Mouse (Mus musculus) gastrocnemius, adult 2 months (tissue): ENCODE data around the gene Pon3. TPM values are rescaled to one million over a fixed set of nuclear protein-coding genes. Genes with fewer than 3 reads are reported as not detected.

Source experiments
- DNase-seq: peaks from one replicate; pipeline ENCODE4 v3.0.0; 2022
- H3K27ac ChIP-seq: fragments of 200-600 bp; 2 replicates; pipeline ENCODE4 v1.8.1; 2022; ENCODE audit warnings: mild to moderate bottlenecking
- H3K4me3 ChIP-seq: fragments of 200-600 bp; 2 replicates; pipeline ENCODE4 v1.8.1; 2022; ENCODE audit warnings: mild to moderate bottlenecking, moderate library complexity
- CTCF ChIP-seq: fragments of 200-600 bp; IDR thresholded peaks from 2 replicates; pipeline ENCODE4 v1.8.1; 2022; ENCODE audit warnings: antibody characterized with exemption, mild to moderate bottlenecking, moderate library complexity
- intact Hi-C: fragments of 180-260 bp; cut with DNase I; formaldehyde crosslinking; loops from one replicate; pipeline ENCODE4 v1.15.1; 2025
- long read RNA-seq, 2 experiments: library from polyadenylated mRNA; stranded (forward); transcript quantifications; one replicate each; pipeline ENCODE4 v2.0.0; 2021
- total RNA-seq, 2 experiments: library from RNA; stranded (reverse); gene quantifications; 2 replicates each; pipeline ENCODE4 v1.2.3; 2021

Pon3 gene
- 10 to 100 TPM; 33.2 to 35.8 TPM for total RNA-seq
- long read RNA-seq, experiment 1, transcript Pon3-204 (5 exons, 921 nt) = major isoform, 6 of 9 reads
- long read RNA-seq, experiment 1, partial matches to known transcripts = 0 of 9 reads
- long read RNA-seq, experiment 1, other reads (novel, unspliced or antisense) = 0 of 9 reads
- long read RNA-seq, experiment 2, partial matches to known transcripts = 1 of 6 reads
- long read RNA-seq, experiment 2, other reads (novel, unspliced or antisense) = 1 of 6 reads

GRCm38 (mm10) chr6:5255722-5256451, at the start of gene Pon3:
TSS of gene Pon3 (minus strand) at chr6:5256286.
- intact Hi-C loops = loop anchor here (2.0 to 5.0 kb wide), 2 partner anchors 41 to 126 kb away; partner anchors contain the start of gene Asb4
- peak within 1 kb of the TSS; percentile 85 for H3K27ac ChIP-seq
- H3K4me3 ChIP-seq = peak within 1 kb of the TSS; percentile 81
- TF ChIP-seq CTCF = no peak
- peak; percentile 77 for DNase-seq

DNA sequence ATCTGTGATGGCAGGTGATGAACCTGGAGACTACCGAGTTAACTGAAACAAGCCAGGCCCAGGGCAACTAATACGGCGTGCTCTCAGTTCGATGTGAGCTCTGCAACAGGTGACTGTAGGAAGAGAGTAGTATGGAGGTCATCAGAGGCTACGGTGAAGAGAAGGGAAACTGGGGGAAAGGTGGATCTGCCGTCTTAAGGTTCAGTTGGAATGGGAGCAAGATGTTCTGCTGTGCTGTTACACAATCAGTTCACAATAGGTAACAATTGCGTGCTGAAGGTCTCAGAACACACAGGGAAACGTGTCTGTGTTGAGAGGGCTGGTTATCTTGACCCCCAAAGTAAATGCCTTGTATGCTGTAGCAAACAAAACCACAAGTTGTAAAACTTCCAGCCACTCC, 48.9 kb upstream of the Pon3 start:
- TF ChIP-seq CTCF = no peak
- intact Hi-C loops = no loop called here
- no peak overlapping the region for H3K4me3 ChIP-seq
- no peak for DNase-seq
- no peak overlapping the region for H3K27ac ChIP-seq

DNA sequence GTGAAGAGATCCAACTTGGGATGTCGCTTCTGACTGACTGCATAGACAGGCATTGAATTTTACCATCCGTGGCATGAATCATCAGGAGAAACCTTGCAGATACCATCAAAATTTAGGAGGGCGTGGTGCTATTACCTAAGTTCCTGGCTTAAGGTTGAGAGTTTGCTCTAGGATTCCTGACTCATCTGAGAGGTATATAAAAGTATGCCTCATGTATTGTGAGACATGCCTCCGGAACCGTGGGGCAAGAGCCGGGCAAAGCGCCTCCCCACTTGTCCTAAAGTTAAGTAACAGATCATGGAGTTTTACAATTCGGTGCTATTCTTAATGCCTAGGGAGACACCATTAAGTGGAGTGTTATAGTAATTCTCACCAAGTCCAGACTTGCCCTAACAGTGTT, 44.5 kb upstream of the Pon3 start:
- no peak for TF ChIP-seq CTCF
- no peak for DNase-seq
- Histone ChIP-seq H3K4me3 (no peak overlapping the region), H3K27ac (no peak overlapping the region)
- intact Hi-C loops = no loop called here

GRCm38 (mm10) chr6:5299561-5299960, 43.5 kb upstream of the Pon3 start:
- DNase-seq = no peak
- intact Hi-C loops = loop anchor here (2.0 to 5.0 kb wide), 2 partner anchors 83 to 198 kb away; partner anchors contain the start of genes Asb4 and Pdk4
- TF ChIP-seq CTCF = no peak
- H3K4me3 ChIP-seq = no peak overlapping the region
- H3K27ac ChIP-seq = no peak overlapping the region

GRCm38 (mm10) chr6:5298092-5298554, 42.0 kb upstream of the Pon3 start, which contains the start of gene Pon2:
TSS of gene Pon2 (minus strand) at chr6:5298455.
- DNase-seq = peak; percentile 93
- peak within 1 kb of the TSS; percentile 88 for H3K4me3 ChIP-seq
- H3K27ac ChIP-seq = peak within 1 kb of the TSS; percentile 96
- TF ChIP-seq CTCF = peak; percentile 3; the same call in 1 of the 2 replicates
- intact Hi-C loops = loop anchor here (2.0 to 5.0 kb wide), 2 partner anchors 85 to 199 kb away; partner anchors contain the start of genes Asb4 and Pdk4

DNA sequence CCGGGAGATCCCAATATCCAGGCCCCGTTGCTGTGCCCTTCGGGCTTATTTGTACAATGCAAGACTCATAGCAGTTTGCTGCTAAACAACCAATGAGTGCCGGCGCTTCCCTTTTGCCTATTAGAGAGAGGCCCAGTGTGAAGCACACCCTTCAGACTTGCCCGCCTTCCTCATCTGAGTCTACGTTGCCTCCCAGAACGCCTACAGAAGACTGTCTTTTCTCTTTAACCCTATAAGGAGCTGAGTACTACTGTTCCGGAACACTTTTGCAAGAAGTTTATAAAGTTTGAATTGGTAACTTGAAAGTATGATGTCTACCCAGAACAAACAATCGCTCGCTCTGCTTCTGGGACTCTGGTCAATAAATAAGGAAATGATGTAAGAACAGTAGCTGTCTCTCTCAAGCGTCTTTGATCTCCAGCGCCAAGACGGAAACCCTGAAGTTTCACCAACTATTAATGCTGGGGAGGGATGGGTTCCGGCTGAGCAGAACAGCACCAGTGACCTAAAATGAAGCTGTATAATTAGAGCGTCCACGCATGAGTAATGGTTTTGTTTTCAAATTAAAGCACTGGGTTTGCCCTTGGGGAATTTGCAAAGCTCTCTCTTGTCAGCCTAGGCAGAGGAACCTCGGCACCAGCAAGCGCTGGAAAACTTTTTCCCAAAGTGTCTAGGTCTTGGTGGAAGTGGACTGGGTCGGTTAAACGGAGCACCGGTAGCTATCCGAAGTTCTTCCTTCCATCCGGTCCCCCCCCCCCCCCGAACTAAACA, 41.4 kb upstream of the Pon3 start:
- TF ChIP-seq CTCF = no peak
- peak; percentile 64 for DNase-seq
- intact Hi-C loops = loop anchor here (2.0 to 5.0 kb wide), 3 partner anchors 41 to 200 kb away; partner anchors contain the start of genes Asb4, Pdk4 and Pon3
- Histone ChIP-seq H3K4me3 (peak overlapping the region; percentile 88), H3K27ac (peak overlapping the region; percentile 96)

DNA sequence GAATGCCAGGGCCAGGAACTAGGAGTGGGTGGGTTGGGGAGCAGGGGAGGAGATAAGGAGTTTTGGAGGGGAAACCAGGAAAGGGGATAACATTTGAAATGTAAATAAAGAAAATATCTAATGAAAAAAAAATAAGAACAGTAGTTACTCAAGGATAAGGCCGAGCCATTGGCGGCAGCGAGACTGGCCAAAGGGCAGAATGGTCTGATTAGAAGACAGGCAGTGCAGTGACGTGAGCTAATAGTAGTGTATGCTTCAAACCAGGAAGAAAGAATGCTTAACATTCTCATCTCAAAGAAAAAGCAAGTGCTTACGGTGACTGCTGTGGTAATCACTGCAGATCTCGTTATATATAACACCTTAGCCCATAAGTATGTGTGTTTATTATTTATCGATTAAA, 40.0 kb upstream of the Pon3 start:
- TF ChIP-seq CTCF = no peak
- Histone ChIP-seq H3K27ac (no peak overlapping the region), H3K4me3 (no peak overlapping the region)
- intact Hi-C loops = loop anchor here (2.0 to 5.0 kb wide), 2 partner anchors 39 to 201 kb away; partner anchors contain the start of genes Pdk4 and Pon3
- no peak for DNase-seq

DNA sequence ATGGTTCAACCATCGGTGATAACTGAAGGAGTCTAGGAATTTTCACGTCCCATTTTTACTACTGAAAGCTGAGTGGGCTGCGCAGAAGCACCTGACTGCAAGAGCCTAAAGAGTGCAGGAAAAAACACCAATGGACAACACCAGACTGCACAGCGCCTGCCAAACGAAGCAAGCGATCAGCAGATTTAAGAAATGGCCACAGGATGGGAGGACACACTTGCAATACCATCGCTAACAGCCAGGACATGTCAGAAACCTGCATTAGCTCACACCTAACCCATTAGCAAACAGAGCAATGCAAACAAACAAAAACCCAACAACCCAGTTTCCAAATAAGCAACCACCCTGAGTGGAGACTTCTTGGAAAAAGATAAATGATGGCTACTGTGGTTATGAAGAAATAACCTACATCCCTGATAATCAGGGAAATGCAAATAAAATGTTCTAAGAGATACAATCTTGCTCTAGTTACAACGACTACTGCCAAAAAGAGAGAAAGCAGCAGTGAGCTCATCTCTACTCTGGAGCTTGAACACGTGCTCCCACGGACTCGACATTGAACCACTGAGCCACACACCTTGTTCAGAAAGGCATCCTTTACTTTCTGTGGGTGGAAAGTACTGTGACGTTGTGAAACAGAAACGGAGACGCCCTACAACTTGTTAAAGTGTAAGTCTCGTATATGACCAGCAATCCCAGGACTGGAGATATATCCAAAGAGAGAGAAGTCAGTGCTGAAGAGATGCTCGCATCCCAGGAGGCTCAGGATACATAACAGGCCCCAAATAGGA, 38.8 kb upstream of the Pon3 start:
- intact Hi-C loops = loop anchor here (5.0 kb wide), 1 partner anchor 202 kb away; the partner anchor contains the start of gene Pdk4
- no peak overlapping the region for H3K27ac ChIP-seq

GRCm38 (mm10) chr6:5292841-5293240, 36.8 kb upstream of the Pon3 start:
- H3K27ac ChIP-seq = no peak overlapping the region
- peak; percentile 23 for DNase-seq
- no peak for TF ChIP-seq CTCF
- intact Hi-C loops = no loop called here
- no peak overlapping the region for H3K4me3 ChIP-seq

More for the DNA sequence above, 38.8 kb upstream of the Pon3 start:
- no peak for TF ChIP-seq CTCF
- no peak overlapping the region for H3K4me3 ChIP-seq
- no peak for DNase-seq

GRCm38 (mm10) chr6:5291450-5291849, 35.4 kb upstream of the Pon3 start:
- DNase-seq = peak; percentile 21
- TF ChIP-seq CTCF = no peak
- intact Hi-C loops = no loop called here
- Histone ChIP-seq H3K4me3 (no peak overlapping the region), H3K27ac (no peak overlapping the region)

DNA sequence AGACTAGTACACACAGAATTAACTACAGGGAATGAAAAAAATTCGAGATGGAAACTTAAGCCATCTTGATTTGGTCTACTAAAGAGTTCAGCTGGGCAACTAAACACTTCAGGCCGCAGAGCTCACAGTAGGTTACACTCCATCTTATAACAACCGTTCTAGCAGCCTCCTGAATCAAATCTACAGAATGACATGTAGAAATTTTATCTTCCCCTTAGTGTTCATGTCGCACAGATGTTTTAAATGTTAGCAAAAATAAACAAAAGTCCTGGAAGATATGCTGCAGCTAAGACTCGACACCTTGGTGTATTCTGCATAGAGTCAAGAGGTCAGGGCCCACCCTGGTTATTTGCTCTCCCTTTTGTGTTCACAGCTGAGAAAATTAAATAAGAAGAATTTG, 31.8 kb upstream of the Pon3 start:
- intact Hi-C loops = no loop called here
- H3K4me3 ChIP-seq = no peak overlapping the region
- no peak overlapping the region for H3K27ac ChIP-seq
- TF ChIP-seq CTCF = no peak
- no peak for DNase-seq

- intact Hi-C loops = no loop called here
- Histone ChIP-seq H3K4me3 (no peak overlapping the region), H3K27ac (no peak overlapping the region)
- no peak for DNase-seq
- no peak for TF ChIP-seq CTCF
Measured at GRCm38 (mm10) chr6:5287392-5287791, 31.3 kb upstream of the Pon3 start.
